Mouse (Mus musculus) megakaryocyte, adult 5-6 weeks (primary cell): ENCODE measurements around the gene Tmem59. TPM values are rescaled to one million over a fixed set of nuclear protein-coding genes. Genes with fewer than 3 reads are reported as not detected.

Experiments used
- ATAC-seq: 2 replicates; pipeline ENCODE4 v1.8.0; 2016; ENCODE audit warnings: mild to moderate bottlenecking, inconsistent platforms; ENCODE audit not compliant: poor library complexity, severe bottlenecking
- total RNA-seq, 2 experiments: library from RNA; stranded (forward) in 1 of 2; stranded (reverse) in 1 of 2; fragments of 153-499, 151-499 nt in 1 of 2; fragments of 221-1000, 200-1000 nt in 1 of 2; gene quantifications; 2 replicates each; pipeline versions ENCODE4 v1.2.3 to v1.2.4; 2015 to 2017

The Tmem59 gene
- total RNA-seq, 2 experiments from 2014 or later, result 165 to 354 TPM

- ATAC-seq, result no peak
Observed at GRCm38 (mm10) chr4:107232219-107232618, 54.0 kb downstream of the Tmem59 start.

GRCm38 (mm10) chr4:107238253-107238652 lies 60.1 kb downstream of the Tmem59 start:
- ATAC-seq, result no peak

- ATAC-seq, result no peak
Observed at GRCm38 (mm10) chr4:107240196-107240595, 62.0 kb downstream of the Tmem59 start.

GRCm38 (mm10) chr4:107243365-107244333 lies 65.5 kb downstream of the Tmem59 start:
- ATAC-seq, result no peak

GRCm38 (mm10) chr4:107245368-107245767 lies 67.2 kb downstream of the Tmem59 start:
- no peak for ATAC-seq

- no peak for ATAC-seq
Observed at GRCm38 (mm10) chr4:107246040-107246439, 67.8 kb downstream of the Tmem59 start.

GRCm38 (mm10) chr4:107247110-107247509 lies 68.9 kb downstream of the Tmem59 start:
- no peak for ATAC-seq

GRCm38 (mm10) chr4:107248061-107248460 lies 69.9 kb downstream of the Tmem59 start:
- ATAC-seq, result no peak

- no peak for ATAC-seq
Observed at GRCm38 (mm10) chr4:107249471-107249870, 71.3 kb downstream of the Tmem59 start.

GRCm38 (mm10) chr4:107250494-107250893 lies 72.3 kb downstream of the Tmem59 start:
- no peak for ATAC-seq

Other genes starting within 250 kb of the Tmem59 start
- gene Mrpl37, start 111.5 kb upstream of the Tmem59 start, total RNA-seq (2015), result 45.3 and 53.6 TPM in 2 replicates
- gene Mrpl37, start 111.5 kb upstream of the Tmem59 start, total RNA-seq (2017), result 29.6 and 40.2 TPM in 2 replicates
- 1.7 and 3.3 TPM in 2 replicates for gene Cyb5rl, start 111.4 kb upstream of the Tmem59 start, total RNA-seq (2015)
- gene Cyb5rl, start 111.4 kb upstream of the Tmem59 start, total RNA-seq (2017), result 5.5 and 7.8 TPM in 2 replicates
- not detected in 2 replicates for gene Cdcp2, start 81.5 kb upstream of the Tmem59 start, total RNA-seq (2015)
- gene Cdcp2, start 81.5 kb upstream of the Tmem59 start, total RNA-seq (2017), result not detected in 2 replicates
- gene Tceanc2, start 717 bp downstream of the Tmem59 start, total RNA-seq (2015), result 26.5 and 30.8 TPM in 2 replicates
- 33.3 and 36.7 TPM in 2 replicates for gene Tceanc2, start 717 bp downstream of the Tmem59 start, total RNA-seq (2017)
- gene Ldlrad1, start 30.8 kb downstream of the Tmem59 start, total RNA-seq (2015), result not detected in 2 replicates
- gene Ldlrad1, start 30.8 kb downstream of the Tmem59 start, total RNA-seq (2017), result not detected in 2 replicates
- gene Lrrc42, start 75.1 kb downstream of the Tmem59 start, total RNA-seq (2015), result 11.0 and 14.4 TPM in 2 replicates
- gene Lrrc42, start 75.1 kb downstream of the Tmem59 start, total RNA-seq (2017), result 3.2 and 16.3 TPM in 2 replicates
- 17.1 and 23.3 TPM in 2 replicates for gene Hspb11, start 75.2 kb downstream of the Tmem59 start, total RNA-seq (2015)
- gene Hspb11, start 75.2 kb downstream of the Tmem59 start, total RNA-seq (2017), result 8.6 and 15.3 TPM in 2 replicates
- not detected in 2 replicates for gene Dio1, start 128.8 kb downstream of the Tmem59 start, total RNA-seq (2015)
- gene Dio1, start 128.8 kb downstream of the Tmem59 start, total RNA-seq (2017), result not detected in 2 replicates
- 73.0 and 82.7 TPM in 2 replicates for gene Yipf1, start 136.0 kb downstream of the Tmem59 start, total RNA-seq (2015)
- 59.2 and 61.3 TPM in 2 replicates for gene Yipf1, start 136.0 kb downstream of the Tmem59 start, total RNA-seq (2017)
- gene Ndc1, start 189.4 kb downstream of the Tmem59 start, total RNA-seq (2015), result 49.1 and 51.8 TPM in 2 replicates
- 27.7 and 32.6 TPM in 2 replicates for gene Ndc1, start 189.4 kb downstream of the Tmem59 start, total RNA-seq (2017)